Mouse (Mus musculus) liver, adult 2 months (tissue): ENCODE data around the gene Olfr156.

Experiments
- CTCF ChIP-seq: fragments of 200-500 bp; IDR thresholded peaks from 2 replicates; pipeline ENCODE4 v1.5.1; 2011; ENCODE audit warnings: low read depth, low read length, control low read depth
- POLR2A ChIP-seq: fragments of 200-500 bp; IDR thresholded peaks from 2 replicates; pipeline ENCODE4 v1.6.1; 2011; ENCODE audit warnings: low read length, control low read depth; ENCODE audit not compliant: insufficient read depth; ENCODE audit errors: extremely low read depth

- TF ChIP-seq POLR2A (no peak), CTCF (no peak)
Observed at GRCm38 (mm10) chr4:43834749-43835148, 11.1 kb upstream of the Olfr156 start.
